Mouse (Mus musculus): ENCODE results near the gene Cyp2d9. TPM values are rescaled to one million over a fixed set of nuclear protein-coding genes. Genes with fewer than 3 reads are reported as not detected.
"Not testable (repeated sequence)": the region's sequence is repeated elsewhere in the genome, so short reads cannot be mapped to it uniquely, and the experiment has no call there.

Cyp2d9 gene
- total RNA-seq (2021), result not detected
- long read RNA-seq, experiment 1, result 0 reads
- long read RNA-seq, experiment 2, result 0 reads

DNA sequence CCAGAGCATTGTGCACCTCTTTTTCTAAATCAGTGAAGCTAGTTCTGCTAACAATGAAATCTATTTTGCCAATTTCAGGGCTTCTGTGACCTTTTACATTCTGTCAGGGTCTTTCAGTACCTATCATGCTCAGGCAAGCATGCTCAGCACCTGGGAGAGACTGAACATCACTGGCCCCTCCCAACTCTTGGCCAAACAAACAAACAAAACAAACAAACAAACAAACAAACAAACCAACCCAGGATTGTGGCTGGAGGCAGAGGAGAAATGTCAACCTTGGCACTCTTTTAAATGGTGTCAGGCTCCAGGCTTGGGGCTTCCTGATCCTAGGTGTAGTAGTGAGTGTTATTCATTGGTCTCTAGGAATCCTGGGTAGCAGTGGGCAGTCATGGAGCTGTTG lies at the start of gene Cyp2d9:
TSS of gene Cyp2d9 (plus strand) at position 301 of the 400 bp plus-strand sequence.
- DNase-seq (ENCODE audit: low spot score in 2 of 2), result no peak

DNA sequence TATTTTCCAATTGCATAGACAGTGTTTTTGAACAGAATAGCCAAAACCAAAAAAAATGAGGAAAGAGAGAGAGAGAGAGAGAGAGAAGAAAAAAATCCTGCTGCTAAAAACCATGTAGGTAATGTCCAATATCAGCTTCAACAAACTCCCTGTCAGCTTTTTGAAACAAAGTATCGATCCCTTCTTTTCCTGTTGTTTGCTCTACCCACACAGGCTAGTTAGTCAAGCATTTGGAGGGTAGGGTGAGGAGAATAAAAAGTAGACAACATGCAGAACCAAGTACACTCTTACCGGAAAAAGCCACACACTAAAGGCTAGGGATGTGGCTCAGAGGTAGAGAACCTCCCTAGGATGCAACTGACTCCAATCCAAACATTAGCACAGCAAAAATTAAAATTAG lies 47.5 kb upstream of the Cyp2d9 start:
- DNase-seq (ENCODE audit: low spot score in 2 of 2), result no peak

DNA sequence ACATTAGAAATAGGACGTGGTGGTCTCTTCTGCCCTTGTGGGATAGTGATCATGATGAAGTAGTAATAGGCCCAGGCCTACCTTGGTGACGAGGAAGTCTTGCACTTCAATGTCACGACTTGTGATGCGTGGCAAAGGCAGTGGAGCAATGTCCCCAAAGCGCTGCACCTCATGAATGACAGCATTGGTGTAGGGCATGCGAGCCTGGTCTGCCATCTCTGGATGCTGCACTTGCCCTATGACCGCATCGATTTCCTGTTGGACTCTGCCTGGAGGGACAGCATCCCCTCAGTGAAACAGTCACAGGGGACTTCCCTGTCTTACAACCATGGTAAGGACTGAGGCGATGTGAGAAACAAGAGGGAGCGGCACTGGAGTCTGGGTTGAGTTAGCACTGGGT lies 43.3 kb upstream of the Cyp2d9 start:
- DNase-seq (ENCODE audit: low spot score in 2 of 2), result not testable (repeated sequence)

DNA sequence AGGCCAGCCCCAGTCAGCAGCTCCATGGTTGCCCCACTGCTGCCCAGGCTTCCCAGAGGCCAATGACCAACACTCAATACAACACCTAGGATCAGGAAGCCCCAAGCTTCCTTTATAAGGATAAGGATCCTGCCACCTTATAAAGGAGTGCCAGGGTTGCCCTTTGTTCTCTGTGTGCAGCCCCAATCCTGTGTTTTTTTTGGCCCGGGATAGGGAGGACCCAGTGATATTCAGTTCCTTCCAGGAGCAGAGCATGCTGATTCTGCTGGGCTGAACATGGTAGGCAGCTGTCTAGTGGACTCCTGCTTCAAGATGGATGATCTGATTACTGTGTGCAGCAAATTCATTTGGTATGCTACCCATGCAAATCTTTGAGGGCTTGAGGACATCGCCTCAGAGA lies 39.3 kb upstream of the Cyp2d9 start, which contains the start of gene Cyp2d11:
TSS of gene Cyp2d11 (minus strand) at position 101 of the 400 bp plus-strand sequence.
- not testable (repeated sequence) for DNase-seq (ENCODE audit: low spot score in 2 of 2)

DNA sequence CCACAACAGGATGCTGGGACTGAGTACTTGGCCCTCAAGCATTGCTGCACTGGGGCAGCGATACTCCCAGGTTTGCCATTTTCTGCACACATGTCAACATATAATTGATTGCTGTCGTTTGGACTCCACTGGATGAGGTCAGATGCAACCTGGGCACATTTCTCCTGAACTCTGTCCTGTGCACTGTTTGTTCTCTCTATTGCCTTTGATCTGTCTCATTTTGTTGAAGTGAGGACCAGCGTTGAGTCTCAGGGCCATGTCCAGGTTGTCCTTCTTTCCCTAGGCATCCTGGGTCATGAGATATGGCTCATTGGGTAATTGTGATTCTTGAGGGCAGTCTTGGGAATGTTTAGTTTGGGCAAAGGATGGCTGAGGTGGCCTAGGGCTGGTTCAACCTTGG lies 37.3 kb upstream of the Cyp2d9 start:
- DNase-seq (ENCODE audit: low spot score in 2 of 2), result not testable (repeated sequence)

DNA sequence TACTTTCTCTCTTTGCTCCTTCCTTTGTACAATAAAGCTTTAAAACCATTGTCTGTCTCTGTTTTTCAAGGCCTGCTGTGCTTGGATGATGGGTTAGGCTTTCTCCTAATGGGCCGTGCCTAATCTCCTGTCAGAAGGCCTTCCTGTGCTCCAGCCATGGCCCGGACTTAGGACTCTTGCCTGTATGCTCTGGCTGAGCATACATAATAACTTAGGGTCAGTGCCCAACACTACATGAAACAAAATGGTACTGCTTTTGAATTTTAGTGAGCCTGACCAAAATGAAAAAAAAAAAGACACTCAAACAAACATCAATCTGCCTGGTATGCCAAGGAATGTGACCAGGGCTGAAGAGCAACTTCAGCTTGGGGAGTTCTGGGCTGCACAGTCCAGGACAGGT lies 31.7 kb upstream of the Cyp2d9 start:
- DNase-seq (ENCODE audit: low spot score in 2 of 2), result no peak

DNA sequence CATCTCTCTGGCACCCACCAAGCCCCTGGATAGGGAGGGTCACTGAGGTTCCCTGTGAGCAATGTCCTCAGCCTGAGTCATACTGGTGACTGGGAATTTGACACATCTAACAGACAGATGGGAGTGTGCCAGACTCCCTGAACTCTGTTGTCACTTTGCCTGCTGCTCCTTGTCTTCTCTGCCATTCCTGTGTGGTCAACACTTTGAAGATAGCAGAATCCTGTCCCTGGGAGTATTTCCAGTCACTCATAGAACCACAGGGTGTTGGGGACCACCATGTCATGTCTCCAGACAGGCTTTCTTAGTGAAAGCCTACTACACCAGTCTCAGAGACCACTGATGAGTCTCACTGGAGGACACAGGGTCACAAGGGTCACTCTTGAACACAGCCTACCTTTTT lies 31.1 kb upstream of the Cyp2d9 start:
- no peak for DNase-seq (ENCODE audit: low spot score in 2 of 2)

DNA sequence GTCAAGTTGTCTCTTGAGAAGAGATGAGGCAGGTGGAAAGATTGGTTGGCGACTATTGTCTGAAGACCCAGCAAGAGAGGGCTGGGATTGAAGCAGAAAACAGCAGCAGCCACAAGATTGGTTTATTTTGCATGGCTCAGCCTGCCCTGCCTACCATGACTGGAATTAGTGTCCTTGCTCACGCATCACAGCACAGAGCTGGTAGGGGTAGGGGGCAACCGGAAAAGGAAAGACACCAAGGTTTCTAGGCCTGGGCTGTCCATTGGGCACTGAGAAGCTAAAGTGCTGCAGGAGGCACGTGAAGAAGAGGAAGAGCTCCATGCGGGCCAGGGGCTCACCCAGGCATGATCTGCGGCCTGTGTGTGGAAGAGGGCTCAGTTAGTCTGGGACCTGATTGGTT lies 30.5 kb upstream of the Cyp2d9 start:
- DNase-seq (ENCODE audit: low spot score in 2 of 2), result no peak

DNA sequence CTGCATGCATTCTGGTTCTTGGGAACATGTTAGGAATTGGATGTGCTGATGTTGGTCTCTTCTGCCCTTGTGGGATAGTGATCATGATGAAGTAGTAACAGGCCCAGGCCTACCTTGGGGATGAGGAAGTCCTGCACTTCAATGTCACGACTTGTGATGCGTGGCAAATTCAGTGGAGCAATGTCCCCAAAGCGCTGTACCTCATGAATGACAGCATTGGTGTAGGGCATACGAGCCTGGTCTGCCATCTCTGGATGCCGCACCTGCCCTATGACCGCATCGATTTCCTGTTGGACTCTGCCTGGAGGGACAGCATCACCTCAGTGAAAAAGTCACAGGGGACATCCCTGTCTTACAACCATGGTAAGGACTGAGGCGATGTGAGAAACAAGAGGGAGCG lies 29.6 kb upstream of the Cyp2d9 start:
- DNase-seq (ENCODE audit: low spot score in 2 of 2), result no peak

DNA sequence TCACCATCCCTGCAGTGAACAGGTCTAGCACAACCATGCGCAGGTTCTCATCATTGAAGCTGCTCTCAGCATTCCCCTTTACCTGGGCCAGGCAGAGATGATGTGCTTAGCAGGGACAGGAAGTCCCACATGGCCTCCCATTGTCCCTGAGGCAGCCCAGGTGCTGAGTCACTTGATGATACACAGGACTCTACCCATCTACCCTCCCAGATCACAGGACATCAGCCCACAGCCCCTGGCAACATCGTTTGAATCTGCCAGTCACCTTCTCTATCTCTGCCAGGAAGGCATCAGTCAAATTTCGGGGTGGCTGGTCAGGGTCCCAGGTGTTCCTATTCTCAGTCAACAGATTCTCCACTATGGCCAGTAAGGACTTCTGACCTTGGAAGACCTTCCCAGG lies 29.1 kb upstream of the Cyp2d9 start:
- DNase-seq (ENCODE audit: low spot score in 2 of 2), result no peak

DNA sequence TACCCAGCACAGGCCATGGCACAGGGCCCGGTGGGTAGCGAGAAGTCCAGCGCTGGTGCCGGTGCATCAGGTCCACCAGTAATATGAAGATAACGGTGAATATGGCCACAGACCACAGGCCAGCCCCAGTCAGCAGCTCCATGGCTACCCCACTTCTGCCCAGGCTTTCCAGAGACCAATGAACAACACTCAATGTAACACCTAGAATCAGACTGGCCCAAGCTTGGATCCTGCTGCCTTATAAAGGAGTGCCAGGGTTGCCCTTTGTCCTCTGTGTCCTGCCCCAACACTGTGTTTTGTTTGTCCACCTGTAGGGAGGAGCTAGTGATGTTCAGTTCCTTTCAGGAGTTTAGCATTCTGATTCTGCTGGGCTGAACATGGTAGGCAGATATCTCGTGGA lies 26.3 kb upstream of the Cyp2d9 start, which contains the start of gene Cyp2d10:
TSS of gene Cyp2d10 (minus strand) at position 215 of the 400 bp plus-strand sequence.
- no peak for DNase-seq (ENCODE audit: low spot score in 2 of 2)

DNA sequence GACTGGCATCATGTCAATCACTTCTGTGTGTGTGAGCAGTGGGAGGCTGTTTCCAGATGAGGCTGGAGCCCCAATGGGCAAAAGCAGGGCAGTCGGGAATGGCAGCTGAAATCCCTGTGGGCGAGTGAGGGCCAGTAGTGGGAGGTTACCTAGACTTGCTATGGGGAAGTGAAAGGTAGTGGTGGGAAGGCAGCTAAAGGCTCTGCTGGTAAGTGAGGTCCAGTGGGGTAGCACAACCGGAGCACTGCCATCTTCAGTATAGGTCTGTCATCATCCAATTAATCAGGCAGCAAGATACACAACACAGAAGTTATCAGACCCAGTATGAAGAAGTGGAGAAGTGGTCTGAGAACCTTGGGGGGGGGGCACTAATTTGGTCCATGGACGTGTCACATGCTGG lies 25.7 kb upstream of the Cyp2d9 start:
- no peak for DNase-seq (ENCODE audit: low spot score in 2 of 2)

DNA sequence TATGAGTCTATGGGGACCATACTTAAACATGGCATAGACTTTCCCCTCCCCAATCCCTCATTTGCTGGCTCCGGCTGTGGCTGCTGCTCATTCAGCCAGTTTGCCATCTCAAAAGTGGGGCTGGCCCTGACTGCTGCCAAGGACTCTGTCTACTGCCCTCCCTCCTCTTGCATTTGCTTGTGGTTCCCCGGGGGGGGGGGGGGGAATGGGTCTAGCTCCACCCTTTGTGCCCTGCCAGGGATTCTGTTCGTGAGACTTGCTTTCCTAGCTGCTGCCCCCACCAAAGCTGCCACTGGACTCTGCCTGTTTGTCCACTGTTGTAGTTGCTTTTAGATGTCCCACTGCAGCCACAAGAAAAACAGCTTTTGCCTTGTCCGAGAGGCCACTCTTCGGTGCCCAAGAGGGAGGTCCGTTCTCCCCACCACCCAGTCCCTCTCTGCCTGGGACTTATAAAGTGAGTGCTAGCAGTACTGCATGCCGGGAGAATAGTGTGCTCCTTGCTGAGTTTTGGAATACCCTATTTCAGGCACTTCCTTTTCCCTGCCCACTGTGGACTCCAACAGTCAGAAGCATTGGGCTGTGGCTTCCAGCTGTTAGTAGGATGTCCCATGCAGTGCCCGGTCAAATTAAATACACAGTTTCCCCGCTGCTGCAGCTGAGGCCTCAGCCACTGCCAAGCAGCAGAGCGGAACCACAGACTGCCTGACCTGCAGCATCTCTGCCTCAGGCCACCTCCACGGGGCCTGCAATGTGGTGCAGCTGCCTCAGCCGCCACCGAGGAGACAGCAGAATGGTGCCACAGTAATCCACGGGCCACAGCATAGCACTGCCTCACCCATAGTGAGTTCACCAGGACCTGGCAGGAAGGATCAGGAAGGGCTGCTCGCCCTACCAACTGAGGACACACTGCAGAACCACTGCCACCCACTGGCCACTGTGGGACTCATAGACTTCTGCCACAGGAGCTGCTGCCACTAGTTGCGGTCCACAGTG lies 16.1 kb upstream of the Cyp2d9 start:
- peak; percentile 79 to 85 for DNase-seq (ENCODE audit: low spot score in 2 of 2)

DNA sequence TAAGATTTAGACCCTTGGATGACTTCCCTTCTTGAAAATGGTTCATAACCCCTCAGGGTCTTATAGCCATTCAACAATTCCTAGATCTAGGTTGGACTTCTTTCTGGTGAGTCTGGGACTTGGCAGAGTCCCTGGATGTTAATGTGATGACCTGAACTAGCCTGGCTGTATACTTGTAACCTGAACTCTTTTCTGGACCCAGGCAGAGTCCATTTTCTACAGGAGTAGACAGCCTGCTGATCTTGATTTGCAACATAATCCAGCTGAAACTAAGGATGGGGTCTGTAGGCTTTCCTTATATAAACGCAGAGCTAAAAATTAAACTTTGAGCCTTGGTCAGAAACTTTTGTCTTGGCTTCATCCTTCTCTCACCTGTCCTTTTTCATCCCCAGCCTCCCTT lies 14.6 kb upstream of the Cyp2d9 start:
- DNase-seq (ENCODE audit: low spot score in 2 of 2), result no peak

DNA sequence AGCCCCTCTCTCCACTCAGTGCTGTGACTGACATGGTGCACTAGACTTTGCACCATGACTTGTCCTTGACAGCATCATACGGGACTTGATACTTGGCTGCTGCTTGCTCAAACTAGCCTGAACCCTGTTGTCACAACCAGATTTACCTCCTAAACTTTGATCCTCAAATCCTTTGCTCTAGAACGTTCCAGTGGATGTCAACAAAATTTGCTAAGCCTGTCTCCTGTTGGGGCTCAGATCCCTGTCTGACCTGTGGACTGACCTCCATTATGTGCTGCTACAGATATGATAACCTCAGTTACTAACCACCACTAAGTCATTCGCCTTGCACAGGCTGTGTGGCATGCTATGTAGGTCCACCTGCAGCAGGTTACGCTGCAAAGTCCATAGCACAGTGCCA lies 10.3 kb upstream of the Cyp2d9 start:
- DNase-seq (ENCODE audit: low spot score in 2 of 2), result no peak

DNA sequence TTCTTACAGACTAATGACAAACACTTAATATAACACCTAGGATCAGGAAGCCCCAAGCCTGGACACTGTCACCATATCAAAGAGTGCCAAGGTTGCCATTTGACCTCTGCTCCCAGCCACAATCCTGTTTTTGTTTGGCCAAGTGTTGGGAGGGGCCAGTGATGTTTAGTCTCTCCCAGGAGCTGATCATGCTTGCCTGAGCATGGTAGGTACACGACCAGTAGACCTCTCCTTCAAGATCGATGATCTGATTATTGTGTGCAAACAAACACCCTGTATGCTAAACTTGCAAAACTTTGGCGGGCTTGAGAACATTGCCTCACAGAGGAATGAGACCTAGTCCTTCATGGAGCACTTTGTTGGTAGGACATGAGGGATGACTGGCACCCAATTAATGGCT lies 9.8 kb upstream of the Cyp2d9 start:
- no peak for DNase-seq (ENCODE audit: low spot score in 2 of 2)

DNA sequence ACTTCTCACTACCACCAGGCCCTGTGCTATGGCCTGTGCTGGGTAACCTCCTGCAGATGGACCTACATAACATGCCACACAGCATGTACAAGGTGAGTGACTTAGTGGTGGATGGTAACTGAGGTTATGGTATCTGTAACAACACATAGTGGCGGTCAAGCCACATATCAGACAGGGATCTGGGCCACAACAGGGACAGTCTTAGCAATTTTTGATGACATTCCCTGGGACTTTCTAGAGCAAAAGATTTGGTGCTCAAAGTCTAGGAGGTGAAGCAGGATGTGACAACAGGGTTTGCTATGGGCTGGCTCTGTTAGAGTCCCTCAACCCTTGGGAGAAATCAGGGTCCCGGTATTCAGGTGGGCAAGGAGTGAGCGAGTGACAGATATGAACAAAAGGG lies 384 bp downstream of the Cyp2d9 start:
- no peak for DNase-seq (ENCODE audit: low spot score in 2 of 2)

DNA sequence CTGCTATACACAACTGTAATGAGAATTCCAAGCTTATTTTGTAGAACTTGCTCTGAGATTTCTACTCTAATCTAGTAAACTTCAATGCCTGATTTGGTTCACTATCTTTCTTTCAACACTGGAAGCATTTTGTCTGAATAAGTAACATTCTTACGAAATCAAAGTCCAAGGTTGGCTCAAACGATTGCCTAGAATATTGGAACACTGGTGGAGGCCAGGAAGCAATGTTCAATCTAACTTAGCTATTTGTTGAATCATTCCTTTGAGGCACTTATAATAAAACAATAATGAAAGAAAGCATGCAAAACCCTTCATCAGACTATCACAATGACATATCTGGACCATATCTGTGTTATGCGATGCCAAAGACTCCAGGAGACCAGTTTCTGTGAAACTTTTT lies 1.3 kb downstream of the Cyp2d9 start:
- no peak for DNase-seq (ENCODE audit: low spot score in 2 of 2)

DNA sequence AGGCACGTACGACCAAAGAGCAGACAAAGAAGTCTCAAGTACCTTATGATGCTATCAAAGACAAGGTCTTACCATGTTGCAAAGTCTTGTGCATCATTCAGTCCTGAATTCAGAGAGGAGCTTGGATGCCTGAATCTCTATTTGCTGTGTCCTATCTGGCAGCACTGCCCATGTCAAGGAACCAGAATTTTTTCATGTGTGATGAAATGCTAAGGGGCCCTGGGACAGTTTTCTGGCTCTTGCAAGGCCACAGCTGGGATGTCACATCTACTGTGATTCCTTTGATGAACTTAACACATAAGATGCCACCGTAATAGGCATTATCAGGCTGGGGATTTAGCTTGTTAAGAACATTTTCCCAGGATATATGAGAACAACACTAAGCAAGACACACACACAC lies 1.8 kb downstream of the Cyp2d9 start:
- DNase-seq (ENCODE audit: low spot score in 2 of 2), result no peak

DNA sequence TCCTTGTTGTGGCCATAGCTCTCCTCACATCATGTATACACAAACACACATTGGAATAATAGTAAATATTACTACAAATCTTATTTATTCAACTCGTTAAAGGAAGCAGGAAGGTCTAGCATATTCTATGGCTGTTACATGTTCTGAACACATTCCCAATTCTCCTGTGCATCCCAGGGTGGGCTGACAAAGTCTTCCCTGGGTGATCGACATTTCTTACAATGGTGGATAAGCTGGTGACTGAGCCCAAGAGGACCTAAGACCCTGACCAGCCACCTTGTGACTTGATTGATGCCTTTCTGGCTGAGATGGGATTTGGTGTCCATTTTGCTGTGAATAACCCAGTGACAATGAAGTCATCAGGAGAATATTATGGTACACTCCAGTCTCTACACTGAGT lies 2.4 kb downstream of the Cyp2d9 start:
- DNase-seq (ENCODE audit: low spot score in 2 of 2), result no peak

DNA sequence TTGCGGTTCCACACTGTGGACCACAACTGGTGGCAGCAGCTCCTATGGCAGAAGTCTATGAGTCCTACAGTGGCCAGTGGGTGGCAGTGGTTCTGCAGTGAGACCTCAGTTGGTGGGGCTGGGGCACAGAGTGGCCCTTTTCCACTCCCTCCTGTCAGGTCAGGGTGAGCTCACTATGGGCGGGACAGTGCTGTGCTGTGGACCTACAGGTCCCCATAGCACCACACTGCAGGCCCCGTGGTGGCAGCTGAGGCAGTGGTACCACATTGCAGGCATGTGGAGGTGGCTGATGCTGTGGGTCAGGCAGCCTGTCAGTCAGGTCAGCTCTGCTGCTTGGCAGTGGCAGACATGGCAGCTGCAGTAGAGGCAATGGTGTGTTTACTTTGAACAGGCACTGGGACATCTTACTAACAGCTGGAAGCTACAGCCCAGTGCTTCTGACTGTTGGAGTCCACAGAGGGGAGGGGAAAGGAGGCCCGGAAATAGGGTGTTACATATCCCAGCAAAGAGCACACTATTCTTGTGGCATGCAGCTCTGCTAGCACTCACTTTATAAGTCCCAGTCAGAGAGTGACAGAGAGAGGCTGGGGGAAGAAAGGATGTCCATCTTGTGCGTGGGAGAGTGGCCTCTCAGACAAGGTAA lies 4.9 kb downstream of the Cyp2d9 start:
- no peak for DNase-seq (ENCODE audit: low spot score in 2 of 2)

DNA sequence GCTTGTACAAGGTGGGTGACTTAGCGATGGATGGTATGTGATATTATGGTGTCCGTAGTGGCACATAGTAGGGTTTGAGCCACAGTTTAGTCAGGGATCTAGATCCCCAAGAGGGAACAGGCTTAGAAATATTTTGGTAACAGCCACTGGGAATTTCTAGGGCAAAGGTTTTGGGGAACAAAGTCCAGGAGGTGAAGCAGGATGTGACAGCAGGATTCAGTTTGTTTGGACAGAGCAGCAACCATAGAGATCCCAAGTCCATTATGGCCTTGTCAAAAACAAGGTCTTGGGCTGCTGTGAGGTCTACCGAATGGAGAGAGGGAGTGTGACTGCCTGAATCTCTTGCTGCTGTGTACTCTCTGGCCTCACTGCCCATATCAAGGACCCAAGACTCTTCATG lies 10.4 kb downstream of the Cyp2d9 start:
- DNase-seq (ENCODE audit: low spot score in 2 of 2), result no peak

Data from layer of hippocampus, postnatal 14 days (tissue).